Mouse (Mus musculus) testis, adult 2 months (tissue): ENCODE measurements around the gene Ankrd13c.

Source experiments
- CTCF ChIP-seq: fragments of 200-500 bp; IDR thresholded peaks from 2 replicates; pipeline ENCODE4 v1.5.1; 2012; ENCODE audit warnings: low read depth, mild to moderate bottlenecking, inconsistent platforms, low read length, moderate library complexity; ENCODE audit not compliant: control insufficient read depth, insufficient read depth, insufficient replicate concordance
- POLR2A ChIP-seq: fragments of 200-500 bp; IDR thresholded peaks from 2 replicates; pipeline ENCODE4 v1.6.1; 2012; ENCODE audit warnings: low read depth, mild to moderate bottlenecking, inconsistent platforms, low read length, moderate library complexity; ENCODE audit not compliant: control insufficient read depth

GRCm38 (mm10) chr3:158036329-158036988 lies 89.4 kb downstream of the Ankrd13c start, which contains the start of the genes Srsf11 and Lrrc40:
- TF ChIP-seq CTCF = no peak
- TF ChIP-seq POLR2A = peak; percentile 96
